Mouse (Mus musculus) telencephalon, adult 2 months (tissue): ENCODE data around the gene Des.

Source experiments
- DNase-seq: peaks from one replicate; pipeline ENCODE4 v3.0.0-alpha.2; 2011; ENCODE audit warnings: low read depth, low spot score

Des gene

GRCm38 (mm10) chr1:75347279-75347678 lies 12.8 kb upstream of the Des start:
- DNase-seq = no peak

- DNase-seq = no peak
Observed at GRCm38 (mm10) chr1:75349275-75349674, 10.9 kb upstream of the Des start.

GRCm38 (mm10) chr1:75357261-75357660 lies 2.9 kb upstream of the Des start:
- no peak for DNase-seq

DNA sequence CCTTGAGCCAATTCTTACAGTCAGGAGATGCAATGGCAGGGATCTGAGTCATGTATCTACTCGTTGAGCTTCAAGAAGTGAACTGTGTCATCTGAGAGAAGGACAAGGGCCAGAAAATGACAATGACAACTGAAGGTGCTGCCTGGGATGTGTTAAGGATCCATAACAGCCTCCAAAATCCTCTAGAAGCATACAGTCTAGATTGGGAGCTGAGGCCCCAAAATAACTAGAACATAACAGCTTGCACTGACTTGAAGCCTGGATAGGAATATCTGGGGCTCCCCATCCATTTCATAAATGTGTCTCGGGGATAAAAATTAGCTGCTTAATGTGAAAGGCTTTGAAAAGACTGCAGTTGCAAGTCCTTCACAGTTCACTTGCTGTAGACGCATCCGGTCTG lies 2.1 kb upstream of the Des start:
- DNase-seq = peak; percentile 55

DNA sequence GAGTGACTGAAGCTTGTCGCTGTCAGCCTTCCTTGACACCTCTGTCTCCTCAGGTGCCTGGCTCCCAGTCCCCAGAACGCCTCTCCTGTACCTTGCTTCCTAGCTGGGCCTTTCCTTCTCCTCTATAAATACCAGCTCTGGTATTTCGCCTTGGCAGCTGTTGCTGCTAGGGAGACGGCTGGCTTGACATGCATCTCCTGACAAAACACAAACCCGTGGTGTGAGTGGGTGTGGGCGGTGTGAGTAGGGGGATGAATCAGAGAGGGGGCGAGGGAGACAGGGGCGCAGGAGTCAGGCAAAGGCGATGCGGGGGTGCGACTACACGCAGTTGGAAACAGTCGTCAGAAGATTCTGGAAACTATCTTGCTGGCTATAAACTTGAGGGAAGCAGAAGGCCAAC lies 783 bp upstream of the Des start:
- peak; percentile 62 for DNase-seq

DNA sequence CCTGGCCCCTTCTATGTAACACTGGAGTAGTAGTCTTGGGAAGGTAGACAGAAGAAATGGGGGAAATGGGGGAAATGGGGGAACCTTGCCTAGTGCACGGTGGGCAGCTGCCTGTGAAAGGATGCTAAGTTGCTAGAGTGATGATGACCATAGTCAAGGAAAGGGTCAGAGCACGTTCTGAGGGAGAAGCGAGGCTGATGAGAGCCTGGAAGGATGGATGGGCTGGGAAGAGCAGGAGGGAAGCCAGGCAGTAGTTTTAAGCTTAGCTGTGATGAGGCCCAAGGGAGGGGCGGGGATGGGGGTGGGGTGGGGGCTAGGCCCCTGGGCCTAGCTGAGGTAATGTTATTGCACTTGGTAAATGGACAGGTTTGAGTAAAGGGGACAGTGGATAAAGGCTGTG lies 994 bp downstream of the Des start:
- DNase-seq = no peak

DNA sequence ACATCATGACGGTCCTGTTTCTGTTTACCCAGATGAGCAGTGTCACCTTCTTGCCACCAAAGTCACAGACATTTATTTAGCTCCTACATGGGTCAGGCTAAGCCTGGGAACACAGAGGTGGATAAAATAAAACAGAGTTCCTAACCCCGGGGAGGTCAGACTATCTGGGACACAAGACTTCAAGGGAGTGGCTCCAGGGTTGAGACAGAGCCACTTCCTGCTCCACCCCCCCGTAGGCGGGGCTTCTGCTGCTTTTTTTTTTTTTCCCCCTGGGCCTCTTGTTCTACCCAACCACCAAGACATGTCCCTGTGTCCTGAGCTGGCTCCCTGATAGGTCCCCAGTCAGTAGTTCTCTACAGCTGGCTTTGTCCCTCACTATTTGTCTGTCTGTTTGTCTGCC lies 1.6 kb downstream of the Des start:
- DNase-seq = no peak

DNA sequence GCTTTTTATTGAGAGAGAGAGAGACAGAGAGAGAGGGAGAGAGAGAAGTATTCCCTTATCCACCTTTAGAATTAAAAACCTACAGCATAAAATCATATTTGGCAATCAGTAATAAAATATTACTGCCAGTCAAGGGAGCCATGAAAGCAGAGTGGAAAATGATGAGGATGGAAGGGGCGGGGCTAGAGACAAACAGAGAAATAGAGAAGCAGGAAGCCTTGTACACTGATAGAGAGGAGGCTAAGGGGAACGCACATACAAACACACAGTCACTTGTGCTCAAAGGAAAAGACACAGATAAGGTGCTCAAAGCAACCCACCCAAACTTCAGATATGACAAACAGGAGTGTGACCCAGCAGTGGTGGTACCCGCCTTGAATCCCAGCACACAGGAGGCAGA lies 3.7 kb downstream of the Des start:
- DNase-seq = no peak

DNA sequence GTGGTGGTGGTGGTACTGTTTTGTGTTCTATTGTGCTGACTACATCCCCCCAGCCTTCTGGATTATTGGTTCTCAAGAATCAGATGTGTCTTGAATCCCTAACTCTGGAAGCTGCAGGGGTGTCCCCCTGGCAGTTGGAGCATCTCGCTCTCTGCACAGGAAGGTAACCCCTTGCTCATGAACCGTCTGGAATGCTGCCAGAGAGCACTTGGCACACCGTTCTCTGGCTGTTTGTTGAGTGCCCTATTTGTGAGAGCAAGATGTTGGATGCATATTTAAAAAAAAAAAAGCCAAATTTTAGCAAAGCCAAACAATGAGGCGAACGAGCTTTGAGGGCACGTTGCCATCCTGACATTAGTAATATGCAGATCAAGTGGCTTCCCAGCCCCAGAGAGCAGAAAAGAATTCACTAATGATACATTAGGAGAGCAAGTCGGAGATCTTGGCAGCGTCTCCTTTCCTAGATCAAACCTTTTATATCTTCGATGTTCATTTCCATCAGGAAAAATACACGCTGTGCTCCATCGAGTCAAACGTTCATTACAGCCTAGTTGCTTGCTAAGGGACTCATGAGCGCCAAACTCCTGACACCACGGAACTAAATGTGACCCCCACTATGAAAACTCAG lies 5.5 kb downstream of the Des start:
- DNase-seq = no peak

DNA sequence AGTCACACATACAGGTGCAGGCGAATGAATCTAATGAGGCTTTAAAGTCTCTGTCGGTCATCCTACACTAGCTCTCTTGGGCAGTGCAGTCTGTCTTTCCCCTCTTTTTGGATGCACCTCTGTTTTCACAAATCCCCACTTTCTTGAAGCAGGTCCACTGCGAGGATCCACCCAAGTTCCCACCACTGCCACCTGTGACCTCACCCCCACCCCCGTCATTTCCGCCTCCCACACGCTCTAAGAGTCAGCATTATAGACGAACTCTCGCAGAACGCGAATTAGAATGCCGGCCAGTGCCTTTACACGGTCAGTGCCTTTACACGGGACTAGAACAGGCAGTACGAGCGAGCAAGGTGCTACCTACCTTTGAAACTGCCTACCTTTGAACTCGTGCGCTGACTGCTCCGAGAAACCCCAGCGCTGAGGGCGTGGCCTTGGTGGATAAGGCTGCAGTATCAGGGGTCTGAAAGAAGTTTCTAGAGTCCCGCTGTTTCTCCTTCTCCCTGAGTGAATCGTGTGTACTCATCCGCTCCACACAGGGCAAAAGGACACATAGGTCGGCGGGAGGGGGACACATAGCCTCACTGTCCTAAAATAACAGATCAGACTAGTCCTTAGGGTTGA lies 9.3 kb downstream of the Des start:
- no peak for DNase-seq

- no peak for DNase-seq
Observed at GRCm38 (mm10) chr1:75369984-75370660, 10.0 kb downstream of the Des start.

DNA sequence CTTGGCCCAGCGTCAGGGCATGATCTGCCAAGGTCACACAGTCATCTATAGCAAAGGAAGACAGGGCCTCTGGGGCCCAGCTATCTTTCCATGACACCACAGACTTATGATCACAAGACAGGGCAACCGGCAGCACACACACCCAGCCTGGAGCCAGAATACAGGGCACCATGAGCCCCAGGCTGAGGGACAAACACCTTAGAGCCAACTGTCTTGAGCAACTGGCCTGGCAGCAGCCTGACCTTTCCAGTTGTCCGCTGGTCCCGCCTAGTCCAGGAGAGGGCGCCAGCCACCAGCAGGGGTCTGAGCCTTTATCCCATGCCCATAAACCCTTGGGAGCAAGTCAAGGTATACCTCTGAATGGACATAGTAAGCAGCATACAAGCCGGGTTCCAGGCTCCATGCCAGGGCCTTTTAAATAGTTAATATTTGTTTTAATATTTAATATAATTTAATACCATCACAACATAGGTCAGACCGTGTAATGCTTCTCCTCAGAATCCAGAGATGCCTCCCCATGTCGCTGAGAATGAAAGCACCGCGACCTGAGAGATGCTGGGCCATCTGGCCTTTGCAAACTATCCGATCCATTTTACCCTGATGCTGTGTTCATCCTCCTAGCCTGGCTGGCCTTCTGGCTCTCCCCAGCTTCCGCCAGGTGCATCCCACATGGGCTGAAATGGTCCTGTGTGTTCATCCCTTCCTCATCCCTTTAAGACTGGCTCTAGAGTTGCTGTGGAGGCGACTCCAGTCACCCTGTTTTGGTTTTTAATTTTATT lies 11.4 kb downstream of the Des start:
- DNase-seq = no peak

DNA sequence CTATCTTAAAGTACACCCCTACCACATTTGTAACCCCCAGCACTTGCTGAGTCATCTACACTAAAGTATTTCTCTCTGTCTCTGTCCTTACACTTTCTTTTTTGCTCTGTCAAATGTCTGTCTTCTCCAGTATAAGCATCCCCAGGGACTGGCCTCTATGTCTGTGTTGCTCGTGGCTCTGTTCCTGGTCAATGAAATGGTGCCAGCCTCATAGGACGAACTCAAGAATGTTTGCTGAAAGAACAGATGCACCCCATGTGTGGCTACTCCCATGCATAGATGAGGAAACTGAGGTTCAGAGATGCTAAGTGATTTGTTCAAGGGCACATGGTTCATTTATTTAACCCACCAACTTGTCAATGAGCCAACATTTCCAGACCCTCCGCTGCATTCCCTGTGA lies 12.3 kb downstream of the Des start:
- DNase-seq = no peak

GRCm38 (mm10) chr1:75373276-75373675 lies 13.1 kb downstream of the Des start:
- DNase-seq = no peak

- no peak for DNase-seq
Observed at GRCm38 (mm10) chr1:75374950-75375936, 15.1 kb downstream of the Des start, which contains the start of gene Speg. Gene Speg, plus strand, starts transcription at chr1:75375297.

- no peak for DNase-seq
Observed at GRCm38 (mm10) chr1:75379196-75379595, 19.1 kb downstream of the Des start.

DNA sequence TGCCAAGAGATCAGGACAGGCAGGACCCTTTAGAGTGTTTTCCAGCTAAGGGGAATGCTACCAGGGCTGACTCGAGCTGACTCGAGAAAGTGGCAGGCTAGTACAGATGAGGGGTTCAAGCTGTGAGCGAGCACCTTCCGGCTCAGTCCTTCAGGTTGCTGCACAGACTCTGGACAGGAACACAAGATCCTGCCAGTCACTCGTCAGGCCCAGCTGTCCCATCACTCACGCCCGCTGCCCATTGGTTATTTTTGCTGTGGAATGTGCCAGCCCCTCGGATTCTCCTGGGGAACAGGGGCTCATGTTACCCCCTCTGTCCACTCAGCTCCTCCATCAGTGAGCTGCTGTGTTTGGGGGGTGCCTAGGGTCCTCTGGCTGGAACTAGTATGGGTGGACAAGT lies 19.8 kb downstream of the Des start:
- no peak for DNase-seq

GRCm38 (mm10) chr1:75380951-75381350 lies 20.8 kb downstream of the Des start:
- no peak for DNase-seq

GRCm38 (mm10) chr1:75381482-75382355 lies 21.6 kb downstream of the Des start:
- DNase-seq = no peak
